Mouse (Mus musculus) telencephalon, adult 2 months (tissue): ENCODE measurements around the gene Nin.

ENCODE experiments used
- DNase-seq: peaks from one replicate; pipeline ENCODE4 v3.0.0-alpha.2; 2011; ENCODE audit warnings: low read depth, low spot score

Nin gene

GRCm38 (mm10) chr12:70015936-70016335, 97.6 kb downstream of the Nin start:
- peak; percentile 64 for DNase-seq

GRCm38 (mm10) chr12:70011681-70012080, 101.8 kb downstream of the Nin start:
- DNase-seq: no peak

- DNase-seq: no peak
Measured at GRCm38 (mm10) chr12:70010356-70010755, 103.2 kb downstream of the Nin start.

DNA sequence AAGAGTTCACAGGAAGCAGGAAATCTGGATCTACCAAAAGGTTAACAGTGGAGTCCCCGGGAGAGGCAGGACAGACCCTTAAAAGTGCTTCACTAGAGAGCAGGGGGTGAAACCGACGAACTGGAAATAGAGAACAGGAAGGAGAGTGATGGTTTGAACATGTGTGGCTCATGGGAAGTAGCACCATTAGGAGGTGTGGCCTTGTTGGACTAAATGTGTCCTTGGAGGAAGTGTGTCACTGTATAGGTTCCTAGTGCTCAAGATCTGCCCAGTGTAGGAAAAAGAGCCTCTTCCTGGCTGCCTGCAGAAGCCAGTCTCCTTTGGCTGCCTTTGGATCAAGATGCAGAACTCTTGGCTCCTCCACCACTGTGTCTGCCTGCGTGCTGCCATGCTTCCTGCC, 108.4 kb downstream of the Nin start:
- DNase-seq: no peak

DNA sequence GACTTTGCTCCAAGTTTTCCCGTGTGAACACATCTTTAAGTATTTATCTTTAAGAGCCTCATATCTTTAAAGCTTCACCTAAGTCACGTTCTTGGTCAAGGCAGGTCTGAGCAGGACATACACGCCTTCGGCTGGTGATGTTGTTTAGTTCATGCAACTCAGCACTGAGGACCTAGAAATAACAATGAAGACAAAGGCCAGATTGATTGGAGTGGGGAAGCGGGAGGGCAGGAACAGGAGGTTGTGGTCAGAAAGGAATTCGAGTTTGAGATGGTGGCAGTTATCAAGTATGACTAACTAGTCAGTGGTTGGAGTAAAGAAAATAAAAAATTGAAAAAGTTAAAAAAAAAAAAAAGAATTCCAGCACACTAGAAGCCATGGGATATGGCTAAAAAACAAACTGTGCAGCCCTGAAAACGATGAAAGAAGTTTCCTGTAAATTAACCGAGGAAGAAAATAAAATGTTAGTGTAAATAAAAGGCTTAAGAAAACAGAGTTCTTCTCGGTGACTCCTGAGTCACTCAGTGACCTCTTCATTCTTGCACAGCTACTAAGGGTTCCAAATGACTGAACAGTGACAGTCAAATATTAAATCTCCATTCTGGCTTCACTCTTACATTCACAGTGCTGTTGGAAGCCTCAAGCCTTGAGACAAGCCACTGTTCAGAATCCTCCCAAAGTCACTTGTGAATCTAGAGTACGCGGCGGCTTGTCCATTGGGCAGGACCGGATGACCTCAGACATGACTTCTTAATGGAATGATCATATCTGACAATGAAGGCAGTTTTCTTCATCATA, 115.1 kb downstream of the Nin start:
- no peak for DNase-seq

DNA sequence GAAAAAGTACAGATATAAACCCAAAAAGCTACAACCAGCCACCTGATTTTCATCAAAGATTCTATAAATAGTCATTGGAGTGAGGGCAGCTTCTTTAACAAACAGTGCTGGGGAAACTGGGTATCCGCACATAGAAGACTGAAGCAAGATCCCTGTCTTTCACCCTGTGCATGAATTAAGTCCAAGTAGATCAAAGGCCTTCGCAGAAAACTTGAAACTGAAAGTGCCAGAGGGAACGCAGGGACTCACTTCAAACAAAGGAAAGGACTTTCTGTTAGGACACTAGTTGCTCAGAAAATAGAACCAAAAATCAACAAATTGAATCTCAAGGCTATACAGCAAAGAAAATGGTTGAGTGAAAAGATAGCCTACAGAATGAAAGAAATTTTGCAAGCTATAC, 118.1 kb downstream of the Nin start:
- no peak for DNase-seq

- DNase-seq: no peak
Measured at GRCm38 (mm10) chr12:69986786-69987497, 126.6 kb downstream of the Nin start, which contains the start of gene Sav1. Gene Sav1 (minus strand): TSS chr12:69987002.

DNA sequence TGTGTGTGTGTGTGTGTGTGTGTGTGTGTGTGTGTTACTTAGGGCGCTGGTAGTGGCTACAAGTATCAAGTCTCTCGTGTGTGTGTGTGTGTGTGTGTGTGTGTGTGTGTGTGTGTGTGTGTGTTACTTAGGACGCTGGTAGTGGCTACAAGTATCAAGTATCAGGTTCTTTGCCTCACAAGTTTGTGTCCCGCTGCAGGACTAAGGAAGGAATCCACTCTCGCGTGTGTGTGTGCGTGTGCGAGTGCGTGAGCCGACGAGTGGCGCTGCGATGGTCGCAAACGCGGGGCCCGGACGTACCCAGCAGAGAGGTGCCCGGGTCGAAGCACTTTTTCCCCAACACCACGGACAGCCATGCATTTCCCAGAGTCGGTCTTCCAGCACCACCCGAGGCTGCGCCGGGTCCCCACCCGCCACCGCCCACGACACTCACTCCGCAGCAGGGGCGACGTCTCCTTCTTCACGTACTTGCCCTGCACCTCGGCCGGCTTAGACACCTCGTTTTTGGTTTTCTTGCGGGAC, 127.2 kb downstream of the Nin start:
- DNase-seq: no peak

DNA sequence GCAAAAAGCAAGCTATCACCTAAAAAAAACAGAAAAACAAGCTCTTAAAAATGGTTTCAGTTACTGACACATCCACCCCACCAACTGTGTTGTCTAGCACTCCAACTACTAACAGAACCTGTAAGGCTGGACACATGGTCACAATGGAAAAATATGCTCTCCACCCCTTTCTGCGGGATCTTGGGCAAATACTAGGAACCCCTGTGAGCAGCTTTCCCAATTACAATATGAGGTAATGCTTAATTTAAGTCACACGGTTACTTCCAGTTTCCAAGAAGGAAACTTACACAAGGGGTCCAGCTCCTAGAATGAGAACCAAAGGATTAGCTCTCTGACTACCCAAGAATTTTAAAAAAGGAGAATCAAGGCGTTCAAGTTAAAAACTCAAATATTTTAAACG, 128.0 kb downstream of the Nin start:
- DNase-seq: no peak

GRCm38 (mm10) chr12:69982874-69983273, 130.6 kb downstream of the Nin start:
- DNase-seq: no peak

GRCm38 (mm10) chr12:69977376-69977998, 136.0 kb downstream of the Nin start:
- DNase-seq: no peak

DNA sequence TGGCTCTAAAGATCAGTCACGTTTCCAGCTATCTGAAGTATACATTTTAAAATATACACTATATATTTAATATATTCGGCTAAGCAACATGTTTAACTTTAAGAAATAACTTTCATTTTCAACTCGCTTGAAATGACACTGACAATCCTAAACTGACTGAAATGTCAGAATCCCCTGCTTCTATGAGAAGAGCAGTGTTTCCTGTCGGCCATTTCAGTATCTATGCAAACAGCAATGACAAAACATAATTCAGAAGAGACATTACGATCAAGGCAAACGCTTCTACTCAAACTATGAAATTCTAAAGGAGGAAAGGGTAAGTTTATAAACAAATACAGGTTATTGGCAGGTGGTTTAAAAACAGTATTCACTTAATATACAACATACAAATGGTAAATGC, 136.8 kb downstream of the Nin start:
- no peak for DNase-seq

GRCm38 (mm10) chr12:69973666-69974065, 139.9 kb downstream of the Nin start:
- DNase-seq: no peak

DNA sequence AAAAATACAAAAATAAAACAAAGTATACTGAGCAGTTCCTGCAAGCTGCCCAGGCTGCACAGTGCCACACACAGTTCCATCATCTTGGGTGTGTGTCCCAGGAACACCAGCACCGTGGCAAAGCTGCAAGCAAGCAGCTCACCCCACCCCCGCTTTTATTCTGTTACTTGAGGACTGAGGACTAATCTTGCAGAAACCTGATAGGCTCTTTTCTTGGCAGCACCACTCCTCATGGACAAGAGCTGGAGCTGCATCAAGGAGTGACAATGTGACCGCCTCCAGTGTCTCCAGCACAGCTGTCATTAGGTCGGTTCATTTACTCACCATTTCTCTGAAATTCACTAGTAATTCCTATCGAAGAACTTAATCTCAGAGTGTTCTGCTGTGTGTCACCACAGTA, 145.4 kb downstream of the Nin start:
- DNase-seq: no peak

- no peak for DNase-seq
Measured at GRCm38 (mm10) chr12:69967112-69967511, 146.4 kb downstream of the Nin start.

GRCm38 (mm10) chr12:69966071-69966470, 147.4 kb downstream of the Nin start:
- DNase-seq: no peak

GRCm38 (mm10) chr12:69965644-69966043, 147.9 kb downstream of the Nin start:
- DNase-seq: no peak

DNA sequence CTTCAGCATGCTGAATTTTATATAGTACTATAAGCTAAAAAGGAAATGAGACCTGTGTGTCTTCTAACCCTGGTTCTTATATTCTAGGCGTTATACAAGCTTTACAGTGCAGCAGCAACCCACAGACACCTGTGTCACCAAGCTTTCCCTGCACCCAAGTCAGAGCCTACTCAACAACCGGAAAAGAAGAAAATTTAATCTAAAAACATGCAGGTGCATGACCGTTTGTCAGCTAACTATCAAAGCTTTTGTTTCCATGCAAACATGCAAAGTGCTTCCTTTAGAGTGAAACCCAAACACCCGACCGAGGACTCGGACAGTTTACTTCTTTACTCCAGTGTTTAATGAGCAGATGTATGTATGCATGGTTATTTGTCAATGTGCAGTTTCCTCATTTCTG, 150.4 kb downstream of the Nin start:
- no peak for DNase-seq

GRCm38 (mm10) chr12:69962468-69962867, 151.0 kb downstream of the Nin start:
- DNase-seq: peak; percentile 45
